Mouse (Mus musculus) CH12.LX (cell line): ENCODE data around the gene Glb1l3. TPM values are rescaled to one million over a fixed set of nuclear protein-coding genes. Genes with fewer than 3 reads are reported as not detected.

ENCODE experiments used
- DNase-seq: peaks from one replicate; pipeline ENCODE4 v3.0.0-alpha.2; 2013; ENCODE audit errors: extremely low read depth
- H3K27ac ChIP-seq: 2 replicates; pipeline ENCODE4 v1.5.1; 2012; ENCODE audit warnings: low read depth, mild to moderate bottlenecking, control low read depth, moderate library complexity; ENCODE audit not compliant: insufficient read depth
- H3K27me3 ChIP-seq: replicated peaks from 2 replicates; pipeline ENCODE3; 2012; ENCODE audit warnings: inconsistent platforms
- H3K36me3 ChIP-seq, 2 experiments: replicated peaks in 1 of 2; 2 replicates each; pipeline versions ENCODE3 to v1.6.1; 2012; ENCODE audit warnings: inconsistent platforms in 1 of 2, low read length in 1 of 2, mild to moderate bottlenecking in 1 of 2, mixed read lengths in 1 of 2, moderate library complexity in 1 of 2; ENCODE audit not compliant: control insufficient read depth in 1 of 2, insufficient read depth in 1 of 2
- H3K4me1 ChIP-seq, 2 experiments: 2 replicates each; pipeline ENCODE4 v1.6.1; 2012; ENCODE audit warnings: inconsistent platforms in 1 of 2, moderate library complexity in 1 of 2; ENCODE audit not compliant: insufficient read depth in 2 of 2, control insufficient read depth in 1 of 2
- H3K4me2 ChIP-seq: 2 replicates; pipeline ENCODE4 v1.6.1; 2012; ENCODE audit warnings: low read depth, mild to moderate bottlenecking, control low read depth; ENCODE audit not compliant: poor library complexity, insufficient read depth, severe bottlenecking
- H3K4me3 ChIP-seq, 3 experiments: fragments of 150-350 bp in 1 of 3; sonication (generic) in 1 of 3; replicated peaks in 1 of 3; 2 replicates each; pipeline versions ENCODE3 to v1.5.1; 2011 to 2012; ENCODE audit warnings: low read depth in 2 of 3, low read length in 2 of 3, mild to moderate bottlenecking in 2 of 3, moderate library complexity in 2 of 3, control low read depth in 1 of 3, improper control_type of control experiment in 1 of 3, inconsistent platforms in 1 of 3, mixed read lengths in 1 of 3; ENCODE audit not compliant: poor library complexity in 1 of 3
- H3K79me2 ChIP-seq: replicated peaks from 2 replicates; pipeline ENCODE4 v1.6.1; 2012; ENCODE audit warnings: mild to moderate bottlenecking, moderate library complexity; ENCODE audit not compliant: control insufficient read depth, poor library complexity, insufficient read depth, severe bottlenecking; ENCODE audit errors: extremely low read depth
- H3K9ac ChIP-seq: 2 replicates; pipeline ENCODE4 v1.6.1; 2012; ENCODE audit warnings: low read depth, mild to moderate bottlenecking, control low read depth, moderate library complexity; ENCODE audit not compliant: insufficient read depth
- H3K9me3 ChIP-seq: replicated peaks from 2 replicates; pipeline ENCODE3; 2012; ENCODE audit warnings: low read length, inconsistent platforms, mixed read lengths
- BHLHE40 ChIP-seq: IDR thresholded peaks from 2 replicates; pipeline ENCODE4 v1.6.1; 2011; ENCODE audit warnings: mild to moderate bottlenecking, low read depth, low read length, improper control_type of control experiment
- CTCF ChIP-seq, 2 experiments: IDR thresholded peaks in 1 of 2; conservative IDR thresholded peaks in 1 of 2; 2 replicates each; pipeline ENCODE4 v1.5.1; 2011 to 2012; ENCODE audit warnings: low read depth in 2 of 2, low read length in 2 of 2, improper control_type of control experiment in 1 of 2, inconsistent platforms in 1 of 2, mild to moderate bottlenecking in 1 of 2, moderate library complexity in 1 of 2
- ELF1 ChIP-seq: IDR thresholded peaks from 2 replicates; pipeline ENCODE4 v1.6.1; 2014; ENCODE audit warnings: low read depth, mild to moderate bottlenecking, inconsistent platforms, low read length, improper control_type of control experiment
- EP300 ChIP-seq: IDR thresholded peaks from 2 replicates; pipeline ENCODE4 v1.6.1; 2011; ENCODE audit warnings: low read length, improper control_type of control experiment
- GABPA ChIP-seq: IDR thresholded peaks from 2 replicates; pipeline ENCODE4 v1.6.1; 2012; ENCODE audit warnings: low read depth, low read length, improper control_type of control experiment, inconsistent platforms; ENCODE audit not compliant: insufficient replicate concordance
- IRF4 ChIP-seq: IDR thresholded peaks from 2 replicates; pipeline ENCODE4 v1.6.1; 2014; ENCODE audit warnings: low read depth, mild to moderate bottlenecking, inconsistent platforms, low read length, improper control_type of control experiment
- JUN ChIP-seq: IDR thresholded peaks from 2 replicates; pipeline ENCODE4 v1.6.1; 2011; ENCODE audit warnings: low read depth, mild to moderate bottlenecking, low read length, improper control_type of control experiment, moderate library complexity; ENCODE audit not compliant: insufficient read depth
- KAT2A ChIP-seq: IDR thresholded peaks from 2 replicates; pipeline ENCODE4 v1.6.1; 2012; ENCODE audit warnings: low read length, improper control_type of control experiment, inconsistent platforms; ENCODE audit not compliant: insufficient replicate concordance
- MXI1 ChIP-seq: IDR thresholded peaks from 2 replicates; pipeline ENCODE4 v1.6.1; 2011; ENCODE audit warnings: mild to moderate bottlenecking, low read depth, low read length, improper control_type of control experiment
- MYC ChIP-seq: IDR thresholded peaks from 2 replicates; pipeline ENCODE4 v1.6.1; 2011; ENCODE audit warnings: low read depth, mild to moderate bottlenecking, improper control_type of control experiment, low read length
- NRF1 ChIP-seq: IDR thresholded peaks from 2 replicates; pipeline ENCODE4 v1.6.1; 2014; ENCODE audit warnings: low read depth, mild to moderate bottlenecking, inconsistent platforms, low read length, improper control_type of control experiment, moderate library complexity
- POLR2A ChIP-seq: IDR thresholded peaks from 2 replicates; pipeline ENCODE4 v1.6.1; 2011; ENCODE audit warnings: low read depth, mild to moderate bottlenecking, improper control_type of control experiment, low read length
- SIN3A ChIP-seq: IDR thresholded peaks from 2 replicates; pipeline ENCODE4 v1.6.1; 2012; ENCODE audit warnings: low read length, improper control_type of control experiment, inconsistent platforms
- TCF12 ChIP-seq: IDR thresholded peaks from 2 replicates; pipeline ENCODE4 v1.6.1; 2014; ENCODE audit warnings: low read depth, mild to moderate bottlenecking, inconsistent platforms, low read length, improper control_type of control experiment
- UBTF ChIP-seq: IDR thresholded peaks from 2 replicates; pipeline ENCODE4 v1.6.1; 2012; ENCODE audit warnings: low read depth, mild to moderate bottlenecking, inconsistent platforms, low read length, improper control_type of control experiment, moderate library complexity
- USF1 ChIP-seq: IDR thresholded peaks from 2 replicates; pipeline ENCODE4 v1.6.1; 2014; ENCODE audit warnings: low read depth, mild to moderate bottlenecking, inconsistent platforms, low read length, improper control_type of control experiment
- ZC3H11A ChIP-seq: IDR thresholded peaks from 2 replicates; pipeline ENCODE4 v1.6.1; 2012; ENCODE audit warnings: low read depth, mild to moderate bottlenecking, inconsistent platforms, low read length, improper control_type of control experiment
- ZKSCAN1 ChIP-seq: IDR thresholded peaks from 2 replicates; pipeline ENCODE4 v1.6.1; 2012; ENCODE audit warnings: low read depth, inconsistent platforms, low read length, improper control_type of control experiment, borderline replicate concordance
- dilution Hi-C: fragments of 300-500 bp; cut with MboI; formaldehyde crosslinking; loops from 2 replicates; pipeline ENCODE4 v1.14.3; 2020; ENCODE audit warnings: low sequenced_read_pairs; ENCODE audit not compliant: extremely low pct_unique_long_range_greater_than_20kb, extremely low pct_ligation_motif_present
- in situ Hi-C: fragments of 300-500 bp; cut with MboI; formaldehyde crosslinking; loops from 3 replicates; pipeline ENCODE4 v1.14.3; 2019; ENCODE audit warnings: low sequenced_read_pairs, low pct_ligation_motif_present, low pct_unique_long_range_greater_than_20kb, mixed read lengths
- polyA plus RNA-seq: library from polyadenylated mRNA; unstranded; fragments of >175 nt; gene quantifications from 2 replicates; pipeline ENCODE4 v1.2.1, GENCODE M21; 2012; ENCODE audit warnings: low read depth; ENCODE audit not compliant: insufficient read length
- total RNA-seq, 2 experiments: library from RNA; depleted of rRNA; stranded (reverse); fragments of 300-350 nt in 1 of 2; fragments of >200 nt in 1 of 2; gene quantifications; 2 replicates each; pipeline ENCODE4 v1.2.3; 2012 to 2014

Glb1l3 gene
- total and polyA plus RNA-seq, 3 experiments: not detected

GRCm38 (mm10) chr9:26775700-26776099 is 85.0 kb downstream of the Glb1l3 start:
- DNase-seq: no peak
- in situ Hi-C loops: no loop called here

DNA sequence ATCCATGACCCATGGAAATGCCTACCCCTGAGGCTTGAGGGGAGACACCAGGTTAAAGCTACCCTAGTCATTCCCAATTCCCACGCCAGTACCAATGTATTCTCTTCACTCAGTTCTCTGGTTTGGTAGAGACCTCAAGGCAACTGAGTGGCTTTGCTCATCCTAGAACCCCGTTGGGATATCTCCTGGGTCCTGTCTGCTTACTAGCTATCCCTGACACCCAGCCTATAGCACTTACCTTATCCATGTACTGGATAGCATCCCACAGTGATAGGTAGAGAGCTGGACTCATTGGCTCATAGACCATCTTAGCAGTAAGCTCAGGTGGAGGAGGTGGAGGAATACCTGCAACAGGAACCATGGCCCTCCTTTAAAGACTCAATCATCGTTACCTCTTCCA is 92.5 kb downstream of the Glb1l3 start:
- TF ChIP-seq EP300: no peak
- TF ChIP-seq USF1: no peak
- TF ChIP-seq CTCF (conservative IDR thresholded peaks at IDR 0.05 in 1 of 2, IDR thresholded peaks at IDR 0.05 in 1 of 2; ENCODE audit: low read depth in 2 of 2, low read length in 2 of 2): no peak
- TF ChIP-seq POLR2A: no peak
- no peak for TF ChIP-seq KAT2A
- TF ChIP-seq UBTF: no peak
- TF ChIP-seq JUN: no peak
- TF ChIP-seq SIN3A: no peak
- TF ChIP-seq ELF1: no peak
- no peak for TF ChIP-seq TCF12
- no peak for TF ChIP-seq ZKSCAN1
- TF ChIP-seq GABPA: no peak
- TF ChIP-seq MXI1: no peak
- TF ChIP-seq ZC3H11A: no peak
- no peak for TF ChIP-seq NRF1
- TF ChIP-seq IRF4: no peak
- Histone ChIP-seq H3K36me3 (no peaks in the 10 kb centered on the region), H3K9me3 (no peaks in the 10 kb centered on the region), H3K9ac (no peak overlapping the region), H3K27me3 (no peaks in the 10 kb centered on the region), H3K4me3 (no peak overlapping the region), H3K27ac (no peak overlapping the region), H3K4me1 (no peaks in the 10 kb centered on the region), H3K79me2 (no peaks in the 10 kb centered on the region), H3K4me2 (no peak overlapping the region)
- dilution Hi-C loops: no loop called here
- no peak for DNase-seq
- in situ Hi-C loops: loop anchor here (25.0 kb wide), 1 partner anchor 1081 kb away; no protein-coding TSS in a partner anchor

More at GRCm38 (mm10) chr9:26775700-26776099, 85.0 kb downstream of the Glb1l3 start:
- H3K9me3 ChIP-seq: no peaks in the 10 kb centered on the region
- no peak for TF ChIP-seq MYC
- no peak for TF ChIP-seq BHLHE40
- TF ChIP-seq TCF12: no peak
- H3K27me3 ChIP-seq: no peaks in the 10 kb centered on the region
- no peak overlapping the region for H3K9ac ChIP-seq
- no peak overlapping the region for H3K4me3 ChIP-seq
- dilution Hi-C loops: no loop called here
- no peak overlapping the region for H3K4me2 ChIP-seq
- H3K36me3 ChIP-seq: no peaks in the 10 kb centered on the region
- peaks cover 0 to 27% of the 10 kb centered on the region in 2 experiments; a peak in 2 of 4 replicates for H3K4me1 ChIP-seq
- H3K79me2 ChIP-seq: no peaks in the 10 kb centered on the region
- H3K27ac ChIP-seq: no peak overlapping the region

Other genes with a start within 250 kb of the Glb1l3 start
- not detected in 2 replicates for gene B3gat1, start 127.2 kb downstream of the Glb1l3 start, total RNA-seq (2012; rRNA removed)
- not detected in 2 replicates for gene B3gat1, start 127.2 kb downstream of the Glb1l3 start, total RNA-seq (2014; rRNA removed)
- gene B3gat1, start 127.2 kb downstream of the Glb1l3 start, polyA plus RNA-seq: not detected in 2 replicates
- not detected in 2 replicates for gene Glb1l2, start 54.4 kb downstream of the Glb1l3 start, total RNA-seq (2012; rRNA removed)
- not detected in 2 replicates for gene Glb1l2, start 54.4 kb downstream of the Glb1l3 start, total RNA-seq (2014; rRNA removed)
- gene Glb1l2, start 54.4 kb downstream of the Glb1l3 start, polyA plus RNA-seq: not detected in 2 replicates
- 5.1 and 10.6 TPM in 2 replicates for gene Gm1110, start 62.2 kb upstream of the Glb1l3 start, total RNA-seq (2012; rRNA removed)
- 0.35 TPM in 1 of 2 replicates, not detected in the other for gene Gm1110, start 62.2 kb upstream of the Glb1l3 start, total RNA-seq (2014; rRNA removed)
- 0.27 TPM in 1 of 2 replicates, not detected in the other for gene Gm1110, start 62.2 kb upstream of the Glb1l3 start, polyA plus RNA-seq
- gene Acad8, start 138.7 kb upstream of the Glb1l3 start, total RNA-seq (2012; rRNA removed): 22.8 and 24.7 TPM in 2 replicates
- gene Acad8, start 138.7 kb upstream of the Glb1l3 start, total RNA-seq (2014; rRNA removed): 21.7 and 26.7 TPM in 2 replicates
- gene Acad8, start 138.7 kb upstream of the Glb1l3 start, polyA plus RNA-seq: 13.7 and 18.8 TPM in 2 replicates
- gene Thyn1, start 138.8 kb upstream of the Glb1l3 start, total RNA-seq (2012; rRNA removed): 150 and 176 TPM in 2 replicates
- 203 and 230 TPM in 2 replicates for gene Thyn1, start 138.8 kb upstream of the Glb1l3 start, total RNA-seq (2014; rRNA removed)
- 141 and 151 TPM in 2 replicates for gene Thyn1, start 138.8 kb upstream of the Glb1l3 start, polyA plus RNA-seq
- 30.5 and 33.8 TPM in 2 replicates for gene Vps26b, start 169.2 kb upstream of the Glb1l3 start, total RNA-seq (2012; rRNA removed)
- gene Vps26b, start 169.2 kb upstream of the Glb1l3 start, total RNA-seq (2014; rRNA removed): 21.0 and 22.3 TPM in 2 replicates
- 16.6 and 17.7 TPM in 2 replicates for gene Vps26b, start 169.2 kb upstream of the Glb1l3 start, polyA plus RNA-seq
- 32.2 and 33.7 TPM in 2 replicates for gene Ncapd3, start 169.3 kb upstream of the Glb1l3 start, total RNA-seq (2012; rRNA removed)
- gene Ncapd3, start 169.3 kb upstream of the Glb1l3 start, total RNA-seq (2014; rRNA removed): 38.2 and 39.2 TPM in 2 replicates
- gene Ncapd3, start 169.3 kb upstream of the Glb1l3 start, polyA plus RNA-seq: 23.5 and 29.9 TPM in 2 replicates